Mouse (Mus musculus): ENCODE measurements around the gene Vps25. TPM values are rescaled to one million over a fixed set of nuclear protein-coding genes. Genes with fewer than 3 reads are reported as not detected.

The Vps25 gene
- total and polyA plus RNA-seq, 3 experiments = 105 to 211 (median 132) TPM

- no peak for TF ChIP-seq RAD21 (IDR thresholded peaks at IDR 0.05; ENCODE audit: low read depth, low read length)
- TF ChIP-seq TCF12 (IDR thresholded peaks at IDR 0.05; ENCODE audit: low read depth, low read length) = no peak
- TF ChIP-seq BHLHE40 (IDR thresholded peaks at IDR 0.05; ENCODE audit: low read depth, low read length) = 0 out of 2 replicates have a peak, but pooled peaks have one; percentile 5
- no peak for TF ChIP-seq UBTF (IDR thresholded peaks at IDR 0.05; ENCODE audit: low read depth, low read length)
- TF ChIP-seq ZMIZ1 (IDR thresholded peaks at IDR 0.05; ENCODE audit: low read depth, low read length) = 0 out of 2 replicates have a peak, but pooled peaks have one; percentile 1
Observed at GRCm38 (mm10) chr11:101301299-101302003, 47.9 kb downstream of the Vps25 start (continued).

- no peaks in the 10 kb centered on the region for H3K27me3 ChIP-seq (replicated peaks)
- peaks cover 17 to 33% of the 10 kb centered on the region in 2 experiments for H3K36me3 ChIP-seq (replicated peaks in 1 of 2; ENCODE audit: control insufficient read depth in 1 of 2, insufficient read depth in 1 of 2, low read length in 1 of 2)
- DNase-seq (ENCODE audit: extremely low read depth) = peak; percentile 99
- in situ Hi-C loops (cut with MboI; ENCODE audit: low pct_ligation_motif_present, low pct_unique_long_range_greater_than_20kb, low sequenced_read_pairs) = loop anchor here (10.0 kb wide), 1 partner anchor 217 kb away; the partner anchor contains the start of genes Coasy and Mlx
- H3K4me2 ChIP-seq (ENCODE audit: insufficient read depth, low read depth, poor library complexity, severe bottlenecking) = peak within 1 kb of the TSS; percentile 92
- no peak within 1 kb of the TSS for H3K27ac ChIP-seq (ENCODE audit: insufficient read depth, low read depth)
- no peaks in the 10 kb centered on the region for H3K9me3 ChIP-seq (replicated peaks; ENCODE audit: low read length)
- peaks cover 44% of the 10 kb centered on the region for H3K79me2 ChIP-seq (replicated peaks; ENCODE audit: control insufficient read depth, extremely low read depth, insufficient read depth, poor library complexity, severe bottlenecking)
- H3K4me3 ChIP-seq (replicated peaks in 1 of 3; ENCODE audit: low read depth in 2 of 3, low read length in 2 of 3, poor library complexity in 1 of 3) = peak within 1 kb of the TSS; percentile 70 to 95 (median 84)
- H3K4me1 ChIP-seq (ENCODE audit: control insufficient read depth in 1 of 2, insufficient read depth in 2 of 2) = peaks cover 3 to 26% of the 10 kb centered on the region in 2 experiments; a peak in 3 of 4 replicates
- peak within 1 kb of the TSS; percentile 88 for H3K9ac ChIP-seq (ENCODE audit: insufficient read depth, low read depth)
- dilution Hi-C loops (cut with MboI; ENCODE audit: extremely low pct_ligation_motif_present, extremely low pct_unique_long_range_greater_than_20kb, low sequenced_read_pairs) = no loop called here
- TF ChIP-seq KAT2A (IDR thresholded peaks at IDR 0.05; ENCODE audit: insufficient replicate concordance, low read length) = peak; percentile 69; the same call in 1 of the 2 replicates
- no peak for TF ChIP-seq ZNF384 (IDR thresholded peaks at IDR 0.05; ENCODE audit: low read depth, low read length)
- TF ChIP-seq JUND (conservative IDR thresholded peaks at IDR 0.05; ENCODE audit: low read depth, low read length) = 0 out of 2 replicates have a peak, but pooled peaks have one; percentile 56
- no peak for TF ChIP-seq MAZ (IDR thresholded peaks at IDR 0.05; ENCODE audit: low read depth, low read length)
- TF ChIP-seq PAX5 (IDR thresholded peaks at IDR 0.05; ENCODE audit: low read length) = no peak
- TF ChIP-seq TCF12 (IDR thresholded peaks at IDR 0.05; ENCODE audit: low read depth, low read length) = peak; percentile 83
- TF ChIP-seq CTCF (conservative IDR thresholded peaks at IDR 0.05 in 1 of 2, IDR thresholded peaks at IDR 0.05 in 1 of 2; ENCODE audit: low read depth in 2 of 2, low read length in 2 of 2) = peak; percentile 92 to 95
- peak; percentile 52; the same call in 1 of the 2 replicates for TF ChIP-seq MXI1 (IDR thresholded peaks at IDR 0.05; ENCODE audit: low read depth, low read length)
- peak; percentile 97 for TF ChIP-seq POLR2A (IDR thresholded peaks at IDR 0.05; ENCODE audit: low read depth, low read length)
- TF ChIP-seq CHD1 (IDR thresholded peaks at IDR 0.05; ENCODE audit: low read depth, low read length) = no peak
- TF ChIP-seq EP300 (IDR thresholded peaks at IDR 0.05; ENCODE audit: low read length) = no peak
- peak; percentile 66; the same call in 1 of the 2 replicates for TF ChIP-seq ZMIZ1 (IDR thresholded peaks at IDR 0.05; ENCODE audit: low read depth, low read length)
- peak; percentile 68; the same call in 1 of the 2 replicates for TF ChIP-seq IRF4 (IDR thresholded peaks at IDR 0.05; ENCODE audit: low read depth, low read length)
- no peak for TF ChIP-seq UBTF (IDR thresholded peaks at IDR 0.05; ENCODE audit: low read depth, low read length)
- TF ChIP-seq MEF2A (IDR thresholded peaks at IDR 0.05; ENCODE audit: borderline replicate concordance, low read depth, low read length) = peak; percentile 26; the same call in 1 of the 2 replicates
- TF ChIP-seq ZC3H11A (IDR thresholded peaks at IDR 0.05; ENCODE audit: low read depth, low read length) = no peak; the same call in 1 of the 2 replicates
- peak; percentile 52; the same call in 1 of the 2 replicates for TF ChIP-seq JUN (IDR thresholded peaks at IDR 0.05; ENCODE audit: insufficient read depth, low read depth, low read length)
- no peak for TF ChIP-seq E2F4 (IDR thresholded peaks at IDR 0.05; ENCODE audit: insufficient replicate concordance, low read depth, low read length)
- TF ChIP-seq SMC3 (IDR thresholded peaks at IDR 0.05; ENCODE audit: low read depth, low read length) = peak; percentile 83
- peak; percentile 98 for TF ChIP-seq ELF1 (IDR thresholded peaks at IDR 0.05; ENCODE audit: low read depth, low read length)
- 0 out of 2 replicates have a peak, but pooled peaks have one; percentile 23 for TF ChIP-seq BHLHE40 (IDR thresholded peaks at IDR 0.05; ENCODE audit: low read depth, low read length)
- TF ChIP-seq SIN3A (IDR thresholded peaks at IDR 0.05; ENCODE audit: low read length) = peak; percentile 94
- TF ChIP-seq POLR2AphosphoS2 (IDR thresholded peaks at IDR 0.05; ENCODE audit: low read depth, low read length) = peak; percentile 42; the same call in 1 of the 2 replicates
- TF ChIP-seq MAX (IDR thresholded peaks at IDR 0.05; ENCODE audit: low read length) = no peak
- no peak for TF ChIP-seq RCOR1 (conservative IDR thresholded peaks at IDR 0.05; ENCODE audit: low read depth, low read length)
- TF ChIP-seq MYC (IDR thresholded peaks at IDR 0.05; ENCODE audit: low read depth, low read length) = 0 out of 2 replicates have a peak, but pooled peaks have one; percentile 64
- TF ChIP-seq TBP (conservative IDR thresholded peaks at IDR 0.05; ENCODE audit: low read depth, low read length) = peak; percentile 74; the same call in 1 of the 2 replicates
- peak; percentile 93 for TF ChIP-seq NELFE (IDR thresholded peaks at IDR 0.05; ENCODE audit: low read depth, low read length)
- TF ChIP-seq ETS1 (conservative IDR thresholded peaks at IDR 0.05; ENCODE audit: low read depth, low read length) = peak; percentile 30; the same call in 1 of the 2 replicates
- peak; percentile 86 for TF ChIP-seq HCFC1 (IDR thresholded peaks at IDR 0.05; ENCODE audit: low read depth, low read length)
- TF ChIP-seq CHD2 (IDR thresholded peaks at IDR 0.05; ENCODE audit: low read length) = no peak
Observed at GRCm38 (mm10) chr11:101302004-101302798, 48.7 kb downstream of the Vps25 start, which contains the start of gene Becn1. Becn1 (minus strand) TSS chr11:101302286.

Data from CH12.LX (cell line).